8 mouse cellular contexts compared by ENCODE assay signal in genomic region chr2:75584975-75585374, GRCm38 (mm10).
A peak's percentile ranks its signal among the peaks of the same experiment; 100 is the strongest.
DNase-seq lines count a peak whose midpoint lies in the region; ATAC-seq and TF ChIP-seq lines count a peak whose summit lies in the region.

No protein-coding gene starts in this region.

- 2% methylated on average over 16 of the region's 16 CpGs for WGBS in forebrain, embryonic 12.5 days
- WGBS in heart, embryonic 16.5 days, result 1% methylated on average over 16 of the region's 16 CpGs
- WGBS in lung, embryonic 14.5 days, result under 1% methylated on average over 16 of the region's 16 CpGs
- 1% methylated on average over 16 of the region's 16 CpGs for WGBS in neural tube, embryonic 14.5 days

- no peaks in the 10 kb centered on the region for H3K9me3 ChIP-seq in forebrain, embryonic 12.5 days
- H3K9me3 ChIP-seq in heart, embryonic 16.5 days (replicated peaks; ENCODE audit: control insufficient read depth, low read length), result no peaks in the 10 kb centered on the region
- H3K9me3 ChIP-seq in lung, embryonic 14.5 days (ENCODE audit: low read depth, low read length), result no peaks in the 10 kb centered on the region
- H3K9me3 ChIP-seq in neural tube, embryonic 14.5 days (ENCODE audit: control insufficient read depth, low read length), result no peaks in the 10 kb centered on the region

- H3K4me1 ChIP-seq in forebrain, embryonic 12.5 days, result peaks cover 13% of the 10 kb centered on the region
- peaks cover 15% of the 10 kb centered on the region for H3K4me1 ChIP-seq in heart, embryonic 16.5 days (ENCODE audit: control insufficient read depth, insufficient read depth, low read length)
- H3K4me1 ChIP-seq in lung, embryonic 14.5 days (ENCODE audit: insufficient read depth), result peaks cover 9% of the 10 kb centered on the region
- 0 out of 2 replicates have a peak, but pooled peaks cover 5% of the 10 kb centered on the region for H3K4me1 ChIP-seq in neural tube, embryonic 14.5 days (ENCODE audit: control insufficient read depth, insufficient read depth, low read length)

- no peaks in the 10 kb centered on the region for H3K36me3 ChIP-seq in forebrain, embryonic 12.5 days (replicated peaks)
- no peaks in the 10 kb centered on the region for H3K36me3 ChIP-seq in heart, embryonic 16.5 days (ENCODE audit: control insufficient read depth, insufficient read depth)
- H3K36me3 ChIP-seq in lung, embryonic 14.5 days (ENCODE audit: insufficient read depth), result no peaks in the 10 kb centered on the region
- no peaks in the 10 kb centered on the region for H3K36me3 ChIP-seq in neural tube, embryonic 14.5 days (ENCODE audit: control insufficient read depth, insufficient read depth, low read length)

- H3K4me3 ChIP-seq in forebrain, embryonic 12.5 days (replicated peaks), result peak overlapping the region; percentile 27
- peak overlapping the region; percentile 50 for H3K4me3 ChIP-seq in heart, embryonic 16.5 days (ENCODE audit: low read length)
- peak overlapping the region; percentile 27 for H3K4me3 ChIP-seq in lung, embryonic 14.5 days (ENCODE audit: low read depth, low read length)
- peak overlapping the region; percentile 14; the same call in 1 of the 2 replicates for H3K4me3 ChIP-seq in neural tube, embryonic 14.5 days (ENCODE audit: low read depth, low read length)

- ATAC-seq in forebrain, embryonic 12.5 days (ENCODE audit: low FRiP score), result peak; percentile 71; the same call in 1 of the 2 replicates
- peak; percentile 87 for ATAC-seq in heart, embryonic 16.5 days (replicated peaks; ENCODE audit: extremely low read depth, insufficient read depth, low FRiP score)
- ATAC-seq in lung, embryonic 14.5 days (ENCODE audit: insufficient read depth), result peak; percentile 82
- no peak for ATAC-seq in neural tube, embryonic 14.5 days (ENCODE audit: low read depth)

- no peak overlapping the region for H3K27ac ChIP-seq in forebrain, embryonic 12.5 days
- H3K27ac ChIP-seq in heart, embryonic 16.5 days (ENCODE audit: low read length), result 0 out of 2 replicates have a peak overlapping the region, but pooled peaks have one; percentile 54
- H3K27ac ChIP-seq in lung, embryonic 14.5 days (ENCODE audit: low read depth), result no peak overlapping the region
- H3K27ac ChIP-seq in neural tube, embryonic 14.5 days (ENCODE audit: low read depth, low read length), result no peak overlapping the region; the same call in 1 of the 2 replicates

- peak overlapping the region; percentile 61 for H3K4me2 ChIP-seq in forebrain, embryonic 12.5 days
- H3K4me2 ChIP-seq in heart, embryonic 16.5 days (ENCODE audit: low read depth, low read length), result peak overlapping the region; percentile 76
- H3K4me2 ChIP-seq in lung, embryonic 14.5 days, result peak overlapping the region; percentile 64
- H3K4me2 ChIP-seq in neural tube, embryonic 14.5 days (ENCODE audit: low read depth, low read length), result peak overlapping the region; percentile 49

- peak overlapping the region; percentile 53 for H3K9ac ChIP-seq in forebrain, embryonic 12.5 days
- peak overlapping the region; percentile 66 for H3K9ac ChIP-seq in heart, embryonic 16.5 days (ENCODE audit: low read length)
- H3K9ac ChIP-seq in lung, embryonic 14.5 days, result peak overlapping the region; percentile 45
- H3K9ac ChIP-seq in neural tube, embryonic 14.5 days (replicated peaks; ENCODE audit: low read depth, low read length), result no peak overlapping the region; the same call in 1 of the 2 replicates

- peak; percentile 88 for DNase-seq in 416B (ENCODE audit: low read depth)
- DNase-seq in adrenal gland, adult (ENCODE audit: inconsistent age in 2 of 2, low spot score in 1 of 2), result peak; percentile 93 to 96
- DNase-seq in kidney, postnatal 14 days, result peak; percentile 89
- DNase-seq in lung, embryonic 14.5 days, result peak; percentile 87
- peak; percentile 76 for DNase-seq in testis, postnatal 10 days (ENCODE audit: low spot score)

- peaks cover 8% of the 10 kb centered on the region; the same call in 1 of the 2 replicates for H3K27me3 ChIP-seq in forebrain, embryonic 12.5 days
- no peaks in the 10 kb centered on the region for H3K27me3 ChIP-seq in heart, embryonic 16.5 days (ENCODE audit: control insufficient read depth, insufficient read depth, low read length)
- peaks cover 12% of the 10 kb centered on the region for H3K27me3 ChIP-seq in lung, embryonic 14.5 days (ENCODE audit: insufficient read depth, low read length)
- H3K27me3 ChIP-seq in neural tube, embryonic 14.5 days (ENCODE audit: control insufficient read depth, insufficient read depth, low read length), result no peaks in the 10 kb centered on the region

- no peak for TF ChIP-seq CTCF in lung, embryonic 14.5 days (IDR thresholded peaks at IDR 0.05; ENCODE audit: low read depth)
